Mouse (Mus musculus): ENCODE data around the gene Slc15a1.

Gene Slc15a1

DNA sequence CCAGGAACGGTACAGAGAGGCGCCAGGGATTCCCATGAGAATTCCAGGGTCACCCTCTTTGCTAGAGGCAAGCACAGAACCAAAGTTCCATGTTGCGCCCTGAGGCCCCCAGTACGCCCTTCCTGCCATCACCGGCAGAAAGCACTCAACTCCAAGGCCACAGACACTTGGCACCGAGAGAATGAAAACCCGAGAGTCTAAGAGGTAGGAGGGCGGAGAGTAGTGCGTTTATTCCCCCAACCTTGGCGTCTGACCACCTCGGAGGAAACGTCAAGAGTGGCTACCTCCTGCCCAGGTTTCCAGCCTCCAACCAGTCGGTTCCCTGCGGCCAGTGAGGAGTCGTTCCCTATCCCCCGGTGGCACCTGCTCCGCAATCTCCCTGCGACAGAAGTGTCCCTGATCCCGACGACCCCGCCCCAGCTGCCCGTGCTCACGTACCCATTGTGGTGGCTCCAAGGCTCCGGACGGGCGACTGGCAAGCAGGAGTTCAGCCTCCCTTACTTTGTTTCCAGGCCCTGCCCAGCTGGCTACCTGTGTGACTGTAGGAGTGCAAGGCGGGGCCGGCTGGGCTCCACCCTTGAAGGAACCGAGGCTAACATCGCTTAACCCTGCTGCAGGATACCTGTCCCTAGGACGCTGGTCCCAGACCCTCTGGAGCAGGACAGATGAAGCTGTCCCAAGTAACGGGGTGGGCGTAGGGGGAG lies at the start of gene Slc15a1:
Slc15a1 (minus strand) TSS at position 472 of the 704 bp plus-strand sequence.
- DNase-seq (ENCODE audit: low spot score in 2 of 2): no peak

GRCm38 (mm10) chr14:121553785-121554184 lies 48.7 kb upstream of the Slc15a1 start:
- no peak for DNase-seq (ENCODE audit: low spot score in 2 of 2)

DNA sequence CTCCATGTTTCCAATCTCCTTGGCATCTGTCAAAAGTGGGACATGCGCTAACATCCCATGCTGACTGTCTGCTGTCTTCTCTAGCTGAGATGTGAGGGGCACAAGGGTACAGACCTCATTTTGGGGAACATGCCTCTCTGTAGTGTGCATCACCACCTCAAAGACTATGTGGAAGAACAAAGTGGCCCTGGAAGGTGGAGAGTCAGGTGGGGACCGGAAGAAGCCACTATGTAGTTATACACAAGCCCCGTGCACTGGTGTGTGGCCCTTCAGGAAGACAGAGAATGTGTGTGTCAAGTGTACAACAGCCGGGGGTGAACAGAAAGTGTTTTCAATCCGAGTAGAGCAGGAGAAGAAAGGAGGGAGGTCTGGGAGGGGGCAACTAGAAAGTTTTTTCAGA lies 47.5 kb upstream of the Slc15a1 start:
- DNase-seq (ENCODE audit: low spot score in 2 of 2): no peak

GRCm38 (mm10) chr14:121549834-121550233 lies 44.8 kb upstream of the Slc15a1 start:
- no peak for DNase-seq (ENCODE audit: low spot score in 2 of 2)

DNA sequence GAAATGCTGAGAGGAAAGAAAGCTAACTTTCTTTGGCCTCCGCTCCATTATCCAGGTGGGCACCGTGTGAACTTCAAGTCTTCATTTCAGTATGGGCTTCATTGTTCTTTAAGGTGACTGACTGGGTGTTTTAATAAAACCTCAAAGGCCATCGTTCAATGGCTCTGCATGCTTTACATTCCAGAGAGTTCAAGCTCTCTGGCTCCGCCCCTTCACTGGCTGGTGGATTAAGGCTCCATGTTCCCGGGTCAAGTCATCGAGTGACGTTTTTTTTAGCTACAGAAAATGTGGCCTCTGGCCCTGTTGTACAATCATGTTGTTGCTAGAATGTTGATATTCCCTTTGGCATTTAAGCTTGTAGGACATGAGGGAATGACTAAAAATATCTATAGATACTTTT lies 42.7 kb upstream of the Slc15a1 start:
- no peak for DNase-seq (ENCODE audit: low spot score in 2 of 2)

DNA sequence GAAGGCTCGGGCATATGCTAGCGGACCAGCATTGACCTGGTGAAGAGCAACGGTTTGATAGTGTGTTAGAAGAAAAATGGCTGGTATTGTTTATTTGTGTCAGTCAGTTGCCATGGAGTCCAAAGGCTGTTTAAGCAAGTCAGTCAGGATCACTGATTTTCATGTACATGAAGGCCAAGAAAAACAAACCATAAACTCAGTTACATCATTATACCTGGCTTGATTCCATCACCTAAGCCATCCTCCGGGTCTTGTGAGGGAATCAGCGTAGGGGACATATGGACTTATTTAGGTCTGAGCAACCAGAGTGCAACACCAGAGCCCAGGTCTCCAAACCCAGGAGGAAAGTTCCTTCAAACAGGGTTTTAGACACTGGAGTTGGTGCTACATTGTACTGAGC lies 41.6 kb upstream of the Slc15a1 start:
- no peak for DNase-seq (ENCODE audit: low spot score in 2 of 2)

- no peak for DNase-seq (ENCODE audit: low spot score in 2 of 2)
These were observed 40.7 kb upstream of the Slc15a1 start for GRCm38 (mm10) chr14:121545551-121546331.

- no peak for DNase-seq (ENCODE audit: low spot score in 2 of 2)
These were observed 36.2 kb upstream of the Slc15a1 start for GRCm38 (mm10) chr14:121541262-121541661.

DNA sequence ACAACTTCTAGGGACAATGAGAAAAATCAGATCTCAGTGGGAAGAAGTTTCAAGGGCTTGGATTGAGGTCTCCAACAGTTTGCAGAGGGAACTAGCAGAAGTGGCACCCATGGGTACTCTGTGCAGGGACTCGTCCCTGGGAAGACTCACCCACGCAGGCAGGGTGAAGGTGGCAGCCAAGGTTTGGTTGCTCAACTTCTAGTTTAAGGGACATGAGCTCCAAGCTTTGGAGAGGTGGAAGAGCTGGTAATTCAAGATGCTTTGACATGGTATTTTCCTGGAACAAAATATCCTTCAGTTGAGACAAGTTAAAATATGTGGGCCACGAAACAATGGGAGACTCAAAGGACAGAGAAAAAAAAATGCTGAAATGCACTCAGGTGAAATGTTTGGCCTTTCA lies 29.4 kb upstream of the Slc15a1 start:
- DNase-seq (ENCODE audit: low spot score in 2 of 2): no peak

DNA sequence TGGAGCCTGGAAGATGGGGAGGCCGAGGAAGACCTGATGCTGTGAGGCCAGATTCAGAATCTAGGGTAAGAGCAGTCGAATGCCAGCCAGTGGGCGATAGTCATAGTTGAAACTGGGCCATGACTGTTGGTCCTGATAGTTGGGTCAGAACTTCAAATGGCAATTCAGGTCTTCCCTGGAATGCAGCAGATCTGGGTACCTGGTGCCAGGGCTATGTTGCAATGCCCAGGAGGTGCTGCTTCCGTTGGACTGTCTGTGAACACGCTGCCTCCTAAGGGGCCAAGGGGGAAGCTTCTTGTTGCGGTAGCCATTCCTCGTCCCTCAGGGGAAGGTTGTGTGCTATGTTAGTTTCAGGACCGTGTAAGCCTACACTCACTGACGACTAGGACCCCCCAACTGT lies 25.8 kb upstream of the Slc15a1 start:
- DNase-seq (ENCODE audit: low spot score in 2 of 2): no peak

- DNase-seq (ENCODE audit: low spot score in 2 of 2): no peak
These were observed 22.8 kb upstream of the Slc15a1 start for GRCm38 (mm10) chr14:121527883-121528282.

- no peak for DNase-seq (ENCODE audit: low spot score in 2 of 2)
These were observed 22.1 kb upstream of the Slc15a1 start for GRCm38 (mm10) chr14:121527201-121527600.

DNA sequence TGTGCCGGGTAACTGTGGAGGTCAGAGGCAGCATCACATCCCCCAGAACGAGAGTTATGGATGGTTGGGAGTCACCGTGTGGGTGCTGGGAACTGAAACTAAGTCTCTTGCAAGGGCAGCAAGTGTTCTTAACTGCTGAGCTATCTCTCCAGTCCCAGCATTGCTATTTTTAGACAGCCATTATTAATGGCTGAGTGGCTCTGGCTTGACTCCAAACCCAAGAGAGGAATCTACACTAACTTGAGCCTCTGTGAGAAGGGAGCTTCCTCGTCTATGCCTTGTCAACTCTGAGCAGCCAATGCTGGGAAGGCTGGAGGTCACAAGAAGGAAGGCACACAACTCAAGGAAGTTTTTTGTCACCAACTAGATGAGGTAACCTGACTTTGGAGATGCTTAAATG lies 16.7 kb upstream of the Slc15a1 start:
- no peak for DNase-seq (ENCODE audit: low spot score in 2 of 2)

- no peak for DNase-seq (ENCODE audit: low spot score in 2 of 2)
These were observed 11.8 kb upstream of the Slc15a1 start for GRCm38 (mm10) chr14:121516881-121517280.

GRCm38 (mm10) chr14:121508929-121509328 lies 3.9 kb upstream of the Slc15a1 start:
- DNase-seq (ENCODE audit: low spot score in 2 of 2): no peak

GRCm38 (mm10) chr14:121506336-121506735 lies 1.3 kb upstream of the Slc15a1 start:
- no peak for DNase-seq (ENCODE audit: low spot score in 2 of 2)

DNA sequence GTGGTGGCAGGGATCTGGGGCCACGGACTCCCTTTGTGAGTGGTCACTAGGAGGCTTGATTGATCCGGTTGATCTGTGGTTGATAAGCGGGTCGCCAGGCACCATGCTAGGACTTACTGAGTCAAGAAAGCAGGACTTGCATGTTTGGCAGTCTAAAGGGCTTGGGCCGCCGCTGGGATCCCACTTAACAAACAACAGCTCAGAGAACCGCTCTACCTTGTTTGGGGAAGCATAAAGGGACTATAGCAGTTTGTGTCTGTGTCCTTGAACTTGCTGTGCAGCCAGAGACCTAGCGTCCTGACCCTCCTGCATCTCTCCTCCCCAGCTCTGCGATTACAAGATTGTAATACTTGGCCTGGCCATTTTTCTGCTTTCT lies 421 bp upstream of the Slc15a1 start:
- no peak for DNase-seq (ENCODE audit: low spot score in 2 of 2)

- DNase-seq (ENCODE audit: low spot score in 2 of 2): no peak
These were observed 4.5 kb downstream of the Slc15a1 start for GRCm38 (mm10) chr14:121500577-121500976.

GRCm38 (mm10) chr14:121499769-121500168 lies 5.3 kb downstream of the Slc15a1 start:
- no peak for DNase-seq (ENCODE audit: low spot score in 2 of 2)

- no peak for DNase-seq (ENCODE audit: low spot score in 2 of 2)
These were observed 7.3 kb downstream of the Slc15a1 start for GRCm38 (mm10) chr14:121497800-121498199.

DNA sequence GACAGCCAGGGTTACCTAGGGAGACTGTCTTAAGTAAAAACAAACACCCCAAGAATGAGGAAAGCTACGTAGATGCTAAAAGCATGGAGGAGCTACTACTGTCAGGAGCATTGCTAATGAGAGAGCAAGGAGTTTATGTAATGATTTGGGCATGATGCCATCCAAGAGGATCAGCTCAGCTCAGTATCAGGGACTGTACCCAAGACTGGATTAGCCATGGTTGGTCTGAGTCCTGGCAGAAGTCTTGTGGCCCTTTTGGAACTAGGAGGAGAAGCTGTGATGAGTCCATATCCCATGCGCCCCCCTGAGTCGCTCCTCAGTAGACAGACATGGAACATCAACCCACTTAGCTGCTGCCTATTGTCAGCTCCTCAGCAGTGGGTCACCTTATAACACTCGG lies 9.3 kb downstream of the Slc15a1 start:
- no peak for DNase-seq (ENCODE audit: low spot score in 2 of 2)

- DNase-seq (ENCODE audit: low spot score in 2 of 2): no peak
These were observed 9.9 kb downstream of the Slc15a1 start for GRCm38 (mm10) chr14:121495120-121495519.

DNA sequence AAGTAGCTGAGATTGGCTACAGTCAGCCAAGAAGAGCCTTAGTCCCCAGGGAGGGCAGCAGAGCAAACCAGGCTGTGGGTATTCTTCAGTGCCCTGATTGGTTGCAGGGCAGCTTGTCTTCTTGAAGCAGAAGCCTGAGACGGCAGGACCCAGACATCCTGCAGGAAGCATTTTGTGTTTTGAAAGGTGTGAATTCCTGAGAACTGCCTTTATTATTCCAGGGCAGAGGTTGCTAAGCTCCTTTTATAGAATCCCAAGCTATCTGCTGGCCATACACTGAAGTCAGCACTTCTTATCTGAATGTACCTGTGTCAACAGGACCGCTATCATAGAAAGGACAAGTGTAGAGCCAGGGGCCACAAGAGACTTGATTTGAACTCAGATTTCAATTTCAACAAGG lies 10.8 kb downstream of the Slc15a1 start:
- DNase-seq (ENCODE audit: low spot score in 2 of 2): no peak

Measured in right cerebral cortex, adult 2 months (tissue).